Mouse (Mus musculus) cortical plate, adult 2 months (tissue): ENCODE data around the gene Prpf38b. TPM values are rescaled to one million over a fixed set of nuclear protein-coding genes. Genes with fewer than 3 reads are reported as not detected.

Experiments used
- H3K27ac ChIP-seq: fragments of 200-500 bp; 2 replicates; pipeline ENCODE4 v1.5.1; 2012; ENCODE audit warnings: low read length, control low read depth, inconsistent platforms; ENCODE audit not compliant: insufficient read depth
- H3K4me1 ChIP-seq: fragments of 200-500 bp; 2 replicates; pipeline ENCODE4 v1.6.1; 2011; ENCODE audit warnings: low read length; ENCODE audit not compliant: control insufficient read depth, insufficient read depth
- H3K4me3 ChIP-seq: fragments of 200-500 bp; 2 replicates; pipeline ENCODE4 v1.5.1; 2011; ENCODE audit warnings: mild to moderate bottlenecking, low read length, control low read depth; ENCODE audit not compliant: insufficient read depth
- CTCF ChIP-seq: fragments of 200-500 bp; IDR thresholded peaks from 2 replicates; pipeline ENCODE4 v1.5.1; 2011; ENCODE audit warnings: mild to moderate bottlenecking, control low read depth, low read length; ENCODE audit not compliant: insufficient read depth; ENCODE audit errors: extremely low read depth
- POLR2A ChIP-seq: fragments of 200-500 bp; IDR thresholded peaks from 2 replicates; pipeline ENCODE4 v1.6.1; 2011; ENCODE audit warnings: mild to moderate bottlenecking, low read length, control low read depth; ENCODE audit not compliant: insufficient read depth; ENCODE audit errors: extremely low read depth
- polyA plus RNA-seq: library from polyadenylated mRNA; depleted of rRNA; stranded (reverse); fragments of >200 nt; gene quantifications from 2 replicates; pipeline ENCODE4 v1.2.3, GENCODE M21; 2012

Prpf38b gene
- polyA plus RNA-seq, 1 experiment = 61.7 TPM

GRCm38 (mm10) chr3:108902934-108903333, 8.6 kb downstream of the Prpf38b start:
- Histone ChIP-seq H3K27ac (no peak overlapping the region), H3K4me1 (no peaks in the 10 kb centered on the region), H3K4me3 (no peak overlapping the region)
- TF ChIP-seq POLR2A (no peak), CTCF (no peak)

GRCm38 (mm10) chr3:108902038-108902437, 9.5 kb downstream of the Prpf38b start:
- Histone ChIP-seq H3K4me3 (no peak overlapping the region), H3K27ac (no peak overlapping the region)
- TF ChIP-seq POLR2A (no peak), CTCF (no peak)

GRCm38 (mm10) chr3:108900681-108901080, 10.8 kb downstream of the Prpf38b start:
- no peak overlapping the region for H3K4me3 ChIP-seq
- no peak overlapping the region for H3K27ac ChIP-seq
- H3K4me1 ChIP-seq = no peaks in the 10 kb centered on the region
- no peak for TF ChIP-seq POLR2A
- no peak for TF ChIP-seq CTCF

More at GRCm38 (mm10) chr3:108902038-108902437, 9.5 kb downstream of the Prpf38b start:
- no peaks in the 10 kb centered on the region for H3K4me1 ChIP-seq

- Histone ChIP-seq H3K4me1 (no peaks in the 10 kb centered on the region), H3K27ac (no peak overlapping the region), H3K4me3 (no peak overlapping the region)
- TF ChIP-seq POLR2A (no peak), CTCF (no peak)
Observed at GRCm38 (mm10) chr3:108900147-108900546, 11.4 kb downstream of the Prpf38b start.

GRCm38 (mm10) chr3:108898640-108899039, 12.9 kb downstream of the Prpf38b start:
- Histone ChIP-seq H3K27ac (no peak overlapping the region), H3K4me3 (no peak overlapping the region), H3K4me1 (no peaks in the 10 kb centered on the region)
- no peak for TF ChIP-seq POLR2A
- TF ChIP-seq CTCF = no peak

- no peak overlapping the region for H3K4me3 ChIP-seq
- H3K4me1 ChIP-seq = no peaks in the 10 kb centered on the region
- H3K27ac ChIP-seq = no peak overlapping the region
- TF ChIP-seq CTCF (no peak), POLR2A (no peak)
Observed at GRCm38 (mm10) chr3:108892914-108893313, 18.6 kb downstream of the Prpf38b start.

GRCm38 (mm10) chr3:108892080-108892479, 19.4 kb downstream of the Prpf38b start:
- H3K4me1 ChIP-seq = no peaks in the 10 kb centered on the region
- no peak overlapping the region for H3K27ac ChIP-seq
- H3K4me3 ChIP-seq = no peak overlapping the region
- no peak for TF ChIP-seq POLR2A
- TF ChIP-seq CTCF = no peak

GRCm38 (mm10) chr3:108889908-108890307, 21.6 kb downstream of the Prpf38b start, which contains the start of gene Fndc7:
TSS of gene Fndc7 (minus strand) at chr3:108890008.
- no peak within 1 kb of the TSS for H3K4me3 ChIP-seq
- TF ChIP-seq CTCF (no peak), POLR2A (no peak)
- H3K27ac ChIP-seq = no peak within 1 kb of the TSS
- no peaks in the 10 kb centered on the region for H3K4me1 ChIP-seq

- TF ChIP-seq CTCF = no peak
- TF ChIP-seq POLR2A = no peak
- H3K4me1 ChIP-seq = peaks cover 3% of the 10 kb centered on the region
- H3K4me3 ChIP-seq = no peak overlapping the region
- H3K27ac ChIP-seq = no peak overlapping the region
Observed at GRCm38 (mm10) chr3:108887618-108887975, 23.9 kb downstream of the Prpf38b start.

GRCm38 (mm10) chr3:108886934-108887617, 24.5 kb downstream of the Prpf38b start:
- Histone ChIP-seq H3K27ac (no peak overlapping the region), H3K4me1 (peaks cover 3% of the 10 kb centered on the region), H3K4me3 (no peak overlapping the region)
- TF ChIP-seq POLR2A (no peak), CTCF (no peak)
